Mouse (Mus musculus): ENCODE measurements at regions not wholly inside any gene's neighbourhood (a gene's known extent, or its start where the extent isn't known, plus 50 kb on each side); places are given as distances from the start of the nearest gene placed in this dataset.

- TF ChIP-seq POLR2A (IDR thresholded peaks at IDR 0.05; ENCODE audit: low read depth, low read length) (no peak), CTCF (conservative IDR thresholded peaks at IDR 0.05; ENCODE audit: insufficient read depth, insufficient read length, low read depth, low read length) (no peak)
These were observed 222.1 kb upstream of the Gmds start for GRCm38 (mm10) chr13:32560666-32561065.

Measured in kidney, adult 2 months (tissue).